Mouse (Mus musculus) C2C12 (cell line): ENCODE results near the gene Acad12.

ENCODE experiments used
- CTCF ChIP-seq: IDR thresholded peaks from one replicate; pipeline ENCODE4 v1.5.1; 2011; ENCODE audit not compliant: control insufficient read depth, insufficient read depth, insufficient read length
- MAX ChIP-seq: IDR thresholded peaks from one replicate; pipeline ENCODE4 v1.6.1; 2011; ENCODE audit warnings: mild to moderate bottlenecking, control low read depth
- MYOG ChIP-seq: IDR thresholded peaks from one replicate; pipeline ENCODE4 v1.6.1; 2011; ENCODE audit not compliant: control insufficient read depth, insufficient read length; ENCODE audit errors: extremely low read depth
- USF1 ChIP-seq: IDR thresholded peaks from one replicate; pipeline ENCODE4 v1.6.1; 2011; ENCODE audit warnings: low read depth, mild to moderate bottlenecking, control low read depth, moderate library complexity

DNA sequence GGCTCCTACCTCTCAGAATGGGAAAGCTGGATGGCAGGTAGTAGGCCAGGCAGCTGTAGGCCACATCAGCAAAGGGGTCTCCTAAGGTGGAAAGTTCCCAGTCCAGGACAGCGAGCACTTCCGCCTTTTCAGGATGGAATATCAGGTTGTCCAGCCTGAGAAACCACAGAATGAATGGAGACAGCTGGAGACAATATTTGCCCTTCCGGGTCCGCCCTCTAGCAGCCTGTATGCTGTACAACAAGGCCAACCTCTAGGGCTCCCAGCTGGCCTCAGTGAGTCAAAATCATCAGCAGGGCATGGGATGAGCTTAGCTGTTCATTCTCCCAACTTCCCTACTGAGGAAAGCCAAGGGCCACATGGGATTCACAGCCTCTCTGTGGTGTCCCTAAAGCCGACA lies 15.9 kb upstream of the Acad12 start:
- TF ChIP-seq USF1 (no peak), MYOG (no peak), CTCF (no peak), MAX (no peak)
